Mouse (Mus musculus) olfactory bulb, adult 2 months (tissue): ENCODE measurements at regions not wholly inside any gene's neighbourhood (a gene's known extent, or its start where the extent isn't known, plus 50 kb on each side); places are given as distances from the start of the nearest gene placed in this dataset.

Experiments
- CTCF ChIP-seq: fragments of 200-500 bp; IDR thresholded peaks from 2 replicates; pipeline ENCODE4 v1.5.1; 2012; ENCODE audit warnings: low read depth, mild to moderate bottlenecking, low read length, moderate library complexity; ENCODE audit not compliant: insufficient read depth
- POLR2A ChIP-seq: fragments of 200-500 bp; IDR thresholded peaks from 2 replicates; pipeline ENCODE4 v1.6.1; 2012; ENCODE audit warnings: mild to moderate bottlenecking, low read depth, low read length, moderate library complexity; ENCODE audit not compliant: insufficient read depth

- TF ChIP-seq CTCF (no peak), POLR2A (no peak)
Measured at GRCm38 (mm10) chr12:54299506-54299905, 95.8 kb upstream of the Egln3 start.
